Mouse (Mus musculus): ENCODE measurements at regions not wholly inside any gene's neighbourhood (a gene's known extent, or its start where the extent isn't known, plus 50 kb on each side); places are given as distances from the start of the nearest gene placed in this dataset.

DNA sequence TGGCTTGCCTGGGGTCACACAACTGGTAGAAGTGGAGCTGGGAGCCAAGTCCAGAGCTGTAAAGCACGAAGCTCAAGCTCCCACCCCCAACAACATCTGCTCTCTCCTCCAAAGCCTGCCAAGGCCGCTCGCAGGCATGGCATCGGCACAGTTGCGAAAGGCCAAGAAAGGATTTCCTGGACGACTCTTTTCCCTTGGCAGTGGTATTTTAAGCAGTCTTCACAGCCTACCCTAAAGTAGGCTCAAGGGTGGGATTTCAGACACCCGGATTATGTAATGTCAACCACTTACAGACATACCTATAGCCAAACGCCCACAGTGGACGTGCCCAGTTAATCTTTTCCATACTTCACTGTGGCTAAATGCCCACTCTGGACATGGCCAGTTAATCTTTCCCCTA, 162.6 kb downstream of the Inhbb start:
- DNase-seq (ENCODE audit: low read depth, low spot score), result peak; percentile 33

DNA sequence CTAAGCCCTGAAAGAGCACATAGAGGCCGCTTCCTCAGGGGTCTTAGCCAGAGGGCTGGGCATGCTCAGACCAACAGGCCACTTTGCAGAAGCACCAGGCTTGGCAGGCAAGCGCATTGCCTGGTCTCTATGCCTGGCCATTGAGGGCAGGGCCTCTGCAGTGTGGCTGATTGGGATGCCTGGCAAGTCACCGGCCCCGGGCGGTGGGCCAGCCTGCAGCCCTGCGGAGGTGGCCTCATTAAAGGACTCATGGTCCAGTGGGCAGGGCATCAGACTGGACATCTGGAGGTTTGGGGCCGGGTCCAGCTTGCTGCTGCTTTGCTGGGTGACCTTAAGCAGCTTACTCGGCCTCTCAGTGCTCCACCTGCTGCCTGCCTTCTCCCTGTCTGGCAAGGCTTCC, 165.3 kb downstream of the Inhbb start:
- peak; percentile 52 for DNase-seq (ENCODE audit: low read depth, low spot score)

DNA sequence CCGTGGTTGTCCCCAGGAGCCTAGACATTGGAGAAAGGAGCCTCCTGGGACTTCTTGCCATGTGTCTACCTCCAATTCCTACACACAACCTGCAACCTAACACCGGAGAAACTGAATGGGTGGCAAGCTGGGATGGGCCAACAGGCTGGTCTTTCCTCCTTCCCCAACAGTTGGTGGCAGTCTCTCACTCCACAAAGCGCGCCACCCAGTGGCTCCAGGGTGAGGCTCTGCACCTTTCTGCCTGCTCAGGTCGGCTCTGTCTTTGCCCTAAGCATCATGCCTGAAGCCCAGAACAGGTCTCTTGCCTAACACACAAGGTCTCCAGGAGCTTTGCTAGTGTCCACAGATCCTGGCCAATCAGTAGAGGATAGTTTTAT, 166.0 kb downstream of the Inhbb start:
- DNase-seq (ENCODE audit: low read depth, low spot score), result no peak

DNA sequence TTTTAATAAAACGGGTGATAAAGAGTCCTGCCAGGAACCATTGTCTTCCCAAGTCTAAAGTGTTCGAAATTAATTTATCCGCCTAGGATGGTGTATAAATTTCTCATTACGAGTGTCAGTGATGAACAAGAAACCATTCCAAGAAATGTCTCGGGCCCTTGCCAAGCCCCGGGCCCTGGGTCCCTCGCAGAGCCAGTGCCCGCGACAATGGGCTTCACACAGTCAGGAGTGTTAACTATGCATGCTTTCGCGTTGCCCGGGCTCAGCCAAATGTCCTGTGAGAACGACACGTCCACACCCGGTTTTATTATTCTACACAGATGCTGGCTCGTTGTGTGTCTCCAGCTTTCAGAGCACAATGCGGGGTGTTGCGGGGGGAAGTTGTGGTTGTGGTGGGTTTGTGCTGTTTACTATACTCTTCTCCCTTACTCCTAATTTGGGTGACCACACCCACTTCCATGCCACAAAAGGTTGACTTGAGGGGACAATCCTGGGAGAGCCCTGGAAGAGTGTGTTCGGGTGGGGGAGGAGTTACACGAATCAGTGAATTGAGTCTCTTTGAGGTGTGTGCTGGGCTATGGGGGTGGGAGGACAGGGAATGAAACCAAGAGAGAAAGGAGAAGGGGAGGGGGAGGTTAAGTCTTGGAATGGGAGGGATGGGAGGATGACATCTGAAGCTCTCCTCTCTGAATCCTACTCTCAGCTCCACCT, 166.5 kb downstream of the Inhbb start:
- DNase-seq (ENCODE audit: low read depth, low spot score), result no peak

DNA sequence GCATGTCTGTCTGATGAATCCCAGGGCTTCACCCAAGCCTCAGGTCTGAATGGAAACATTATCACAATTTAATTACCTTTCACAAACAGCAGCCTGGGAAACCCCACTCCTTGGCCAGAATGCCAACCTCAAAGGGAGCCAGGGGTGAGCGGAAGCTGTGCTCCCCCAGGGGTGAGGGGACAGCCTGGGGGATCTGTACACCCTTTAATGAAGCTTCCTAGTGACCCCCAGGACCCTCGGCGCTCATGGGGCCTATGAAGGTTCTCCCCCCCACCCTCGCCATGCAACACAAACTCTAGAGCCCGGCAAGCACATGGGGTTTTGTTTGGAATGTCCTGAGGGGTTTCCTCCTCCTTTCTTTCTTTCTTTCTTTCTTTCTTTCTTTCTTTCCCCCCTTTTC, 167.1 kb downstream of the Inhbb start:
- DNase-seq (ENCODE audit: low read depth, low spot score), result no peak

DNA sequence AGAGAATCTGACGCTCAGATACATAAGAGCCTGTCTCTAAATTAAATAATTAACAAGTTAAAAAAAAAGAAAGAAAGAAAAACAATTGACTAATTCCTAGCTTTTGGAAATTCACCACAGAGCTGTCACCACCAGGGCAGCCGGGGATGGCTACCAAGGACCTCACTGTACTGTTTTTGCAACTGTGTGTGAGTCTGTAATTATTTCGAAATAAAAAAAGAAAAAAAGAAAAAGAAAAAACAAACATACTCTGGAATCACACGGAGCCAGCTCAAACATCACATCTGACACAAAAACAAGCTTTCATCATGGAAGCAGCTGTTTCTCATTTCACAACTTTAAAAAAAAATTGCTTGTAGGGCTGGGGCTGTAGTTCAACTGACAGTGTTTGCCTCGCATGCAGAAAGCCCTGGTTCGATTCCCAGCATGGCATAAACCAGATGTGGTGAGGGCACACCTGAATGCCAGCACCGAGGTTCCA, 168.6 kb downstream of the Inhbb start:
- peak; percentile 55 for DNase-seq (ENCODE audit: low read depth, low spot score)

DNA sequence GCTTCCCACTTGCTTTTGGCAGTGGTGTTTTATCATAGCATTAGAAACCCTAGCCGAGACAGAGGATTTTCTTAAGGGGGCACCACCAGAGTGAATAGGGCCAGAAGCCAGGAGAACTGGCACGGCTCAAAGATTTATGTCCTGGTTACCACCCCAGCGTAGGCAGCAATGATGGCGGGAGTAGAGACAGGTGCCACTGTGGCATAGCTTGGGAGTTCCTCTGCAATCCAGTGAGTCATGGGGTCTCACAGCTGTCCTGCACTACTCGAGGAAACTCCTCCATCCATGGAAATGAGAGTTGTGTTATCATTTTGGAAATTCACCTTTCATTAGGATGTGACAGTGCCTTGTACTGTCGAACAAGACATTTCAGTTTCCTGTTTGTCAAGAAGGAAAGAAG, 169.6 kb downstream of the Inhbb start:
- no peak for DNase-seq (ENCODE audit: low read depth, low spot score)

DNA sequence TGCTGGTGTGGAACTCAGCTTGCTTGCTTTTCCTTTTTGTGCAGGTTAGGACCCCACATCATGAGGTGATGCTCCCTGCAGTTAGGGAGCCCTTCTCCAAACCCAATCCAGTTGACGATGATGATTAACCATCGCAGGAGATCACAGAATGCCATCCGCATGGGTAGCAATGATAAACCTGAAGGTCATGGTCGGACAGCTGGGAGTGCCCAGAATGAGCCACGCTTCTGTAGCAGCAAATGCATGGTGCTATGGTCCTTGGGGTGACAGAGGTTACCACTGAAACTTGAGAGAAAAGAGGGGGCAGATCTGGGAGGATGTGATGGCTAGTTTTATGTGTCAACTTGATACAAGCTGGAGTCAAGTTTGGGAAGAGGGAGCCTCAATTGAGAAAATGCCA, 170.3 kb downstream of the Inhbb start:
- DNase-seq (ENCODE audit: low read depth, low spot score), result no peak

DNA sequence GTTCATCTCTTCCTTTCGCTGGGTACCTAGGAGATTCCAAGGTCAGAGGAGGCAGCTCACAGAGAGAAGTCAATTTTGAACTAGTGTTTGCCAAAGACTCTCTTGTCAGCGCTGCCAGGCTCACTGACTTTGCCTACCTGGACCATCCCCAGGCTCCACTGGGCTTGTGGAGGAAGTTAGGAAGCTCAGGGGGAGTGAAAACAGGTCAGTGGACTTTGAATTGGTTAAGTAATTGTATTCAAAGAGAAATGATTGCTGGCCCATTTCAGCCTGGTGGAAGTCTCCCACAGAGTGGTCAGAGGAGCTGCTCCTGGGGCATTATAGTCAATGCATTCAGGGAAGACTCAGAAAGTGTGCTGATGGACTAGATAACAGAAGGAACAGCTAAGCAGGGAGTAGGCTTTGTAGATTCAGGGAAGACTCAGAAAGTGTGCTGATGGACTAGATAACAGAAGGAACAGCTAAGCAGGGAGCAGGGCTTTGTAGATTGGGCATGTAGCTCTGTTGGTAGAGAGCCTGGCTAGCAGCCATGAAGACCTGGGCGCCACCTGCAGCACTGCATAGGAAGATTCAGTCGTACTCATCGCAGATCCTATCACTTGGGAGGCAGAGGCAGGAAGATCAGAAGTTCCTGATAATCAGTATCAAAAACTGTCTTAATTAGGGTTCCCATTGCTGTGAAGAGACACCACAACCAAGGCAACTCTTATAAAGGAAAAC, 173.1 kb downstream of the Inhbb start:
- DNase-seq (ENCODE audit: low read depth, low spot score), result no peak

DNA sequence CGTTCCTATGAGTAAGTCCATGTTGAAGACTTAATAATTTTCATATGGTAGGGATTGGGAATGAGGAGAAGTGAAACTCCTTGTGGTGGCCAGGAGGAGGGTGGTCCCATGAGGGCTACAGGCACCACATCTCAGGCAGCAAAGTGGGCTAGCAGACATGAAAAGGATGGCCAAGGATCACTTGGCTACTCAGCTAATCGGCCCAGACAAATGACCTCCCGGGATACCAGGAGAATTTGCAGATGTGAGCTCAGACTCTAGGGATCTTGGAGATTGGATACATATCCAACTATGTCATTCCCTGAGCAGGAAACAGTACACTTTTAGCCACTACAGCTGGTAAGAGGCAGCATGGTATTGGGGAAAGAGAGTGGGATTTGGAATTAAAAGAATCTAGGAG, 174.9 kb downstream of the Inhbb start:
- peak; percentile 13 for DNase-seq (ENCODE audit: low read depth, low spot score)

DNA sequence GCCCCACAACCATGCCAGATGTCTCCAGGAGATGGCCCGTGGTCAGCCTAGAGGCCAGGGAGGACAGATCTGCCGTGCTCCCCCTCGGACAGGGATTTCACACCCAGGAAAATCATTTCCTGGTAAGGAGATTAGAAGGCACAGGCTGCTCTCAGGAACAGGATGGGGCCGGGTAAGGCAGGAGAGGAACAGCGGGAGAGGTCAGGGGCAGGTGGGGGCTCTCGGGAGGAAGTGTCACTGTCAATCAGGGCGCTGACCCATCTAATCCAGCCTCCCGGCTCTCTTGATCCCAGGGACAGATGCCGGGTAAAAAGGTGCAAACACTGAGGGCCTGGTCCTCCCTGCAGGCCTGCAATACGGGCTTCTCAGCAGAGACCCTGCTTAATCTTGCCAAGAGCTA, 183.6 kb downstream of the Inhbb start:
- DNase-seq (ENCODE audit: low read depth, low spot score), result no peak

DNA sequence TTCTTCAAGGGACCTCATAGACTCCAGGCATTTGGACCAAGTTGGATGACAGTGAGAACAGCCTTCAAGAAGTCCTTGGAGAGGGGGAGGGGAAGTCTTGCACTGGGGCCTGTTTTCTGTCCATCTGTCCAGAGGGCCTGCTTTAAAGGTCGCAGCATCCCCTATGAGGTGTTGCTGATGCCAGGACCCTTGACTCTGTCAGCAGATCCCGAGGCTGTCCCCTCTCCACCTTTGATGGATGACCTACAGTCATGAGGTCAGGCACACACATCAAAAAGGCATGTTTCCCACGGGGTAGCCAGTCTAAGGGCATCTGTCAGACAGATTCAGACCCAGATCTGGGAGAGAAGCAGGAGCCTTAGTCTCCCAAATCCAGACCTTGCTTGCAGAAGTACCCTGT, 183.4 kb upstream of the Gli2 start:
- no peak for DNase-seq (ENCODE audit: low read depth, low spot score)

DNA sequence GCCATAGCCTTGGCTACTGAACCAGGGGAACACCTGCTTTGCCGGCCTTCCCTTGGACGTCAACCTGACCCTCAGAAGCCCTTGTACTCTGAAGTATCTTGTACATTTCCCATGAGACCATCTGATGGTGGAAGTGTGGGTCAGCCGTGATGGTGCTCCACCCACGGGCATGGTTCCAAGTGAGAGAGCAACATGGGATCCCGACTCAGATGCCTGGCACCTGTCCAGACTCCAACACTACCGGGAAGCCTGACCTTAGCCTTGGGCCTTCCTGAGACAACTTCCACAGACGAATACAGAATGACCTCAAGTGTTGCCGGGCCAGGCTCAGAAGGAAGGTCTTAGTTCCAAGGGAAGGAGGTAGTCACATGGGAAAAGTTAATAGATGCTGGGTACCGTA, 181.0 kb upstream of the Gli2 start:
- peak; percentile 14 for DNase-seq (ENCODE audit: low read depth, low spot score)

DNA sequence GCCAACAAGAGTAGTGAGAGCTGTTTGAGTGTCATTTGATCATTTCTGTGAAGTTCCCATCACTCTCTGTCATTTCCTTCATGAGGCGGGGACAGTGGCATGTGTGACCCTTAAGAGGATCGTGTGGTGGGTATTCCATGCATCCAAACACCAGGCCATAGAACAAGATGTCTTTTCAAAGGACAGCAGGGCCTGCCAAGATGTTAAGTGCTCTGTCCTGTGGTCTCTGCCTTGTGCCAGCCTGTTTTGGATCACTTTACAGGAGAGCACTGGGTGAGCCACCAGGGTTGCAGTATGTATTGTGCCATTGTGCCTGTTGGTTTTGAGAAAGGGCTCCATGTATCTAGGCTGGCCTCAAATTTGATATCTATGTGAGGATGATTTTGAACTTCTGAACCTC, 173.6 kb upstream of the Gli2 start:
- no peak for DNase-seq (ENCODE audit: low read depth, low spot score)

DNA sequence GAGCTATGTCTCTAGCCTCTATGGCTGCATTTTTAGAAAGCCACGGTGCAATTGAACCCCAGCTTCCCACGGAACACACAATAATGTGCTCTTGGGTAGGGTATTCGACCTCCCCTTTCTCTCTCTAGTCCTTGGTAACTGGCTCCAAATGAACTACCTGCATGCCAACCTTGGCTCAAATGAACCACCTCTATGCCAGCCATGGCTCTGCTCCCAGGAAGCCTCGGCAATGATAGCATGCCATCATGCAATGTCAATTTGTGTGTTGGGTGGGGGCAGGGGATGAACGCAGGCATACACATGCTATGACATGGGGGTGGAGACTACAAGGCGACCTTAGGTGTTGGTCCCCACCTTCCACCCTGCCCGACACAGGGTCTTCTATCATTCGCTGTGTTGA, 170.5 kb upstream of the Gli2 start:
- no peak for DNase-seq (ENCODE audit: low read depth, low spot score)

DNA sequence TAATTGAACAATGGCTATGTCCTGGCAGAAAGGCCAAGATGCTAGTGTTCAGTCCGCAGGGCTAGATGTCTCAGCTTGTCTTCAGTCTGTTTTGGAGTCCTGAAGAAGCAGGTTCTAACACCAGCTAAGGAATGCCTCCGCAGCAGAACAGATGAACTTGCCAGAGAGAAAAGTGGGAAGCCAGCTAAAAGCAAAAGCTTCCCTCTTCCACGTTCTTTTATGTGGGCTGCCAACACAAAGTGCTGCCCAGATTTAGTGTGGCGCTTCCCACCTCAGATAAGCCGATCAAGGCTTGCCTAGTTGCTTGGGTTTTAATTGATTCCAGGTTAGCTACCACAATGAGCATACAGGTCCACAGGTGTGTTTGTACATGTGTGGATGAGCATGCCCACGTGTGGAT, 168.5 kb upstream of the Gli2 start:
- DNase-seq (ENCODE audit: low read depth, low spot score), result no peak

DNA sequence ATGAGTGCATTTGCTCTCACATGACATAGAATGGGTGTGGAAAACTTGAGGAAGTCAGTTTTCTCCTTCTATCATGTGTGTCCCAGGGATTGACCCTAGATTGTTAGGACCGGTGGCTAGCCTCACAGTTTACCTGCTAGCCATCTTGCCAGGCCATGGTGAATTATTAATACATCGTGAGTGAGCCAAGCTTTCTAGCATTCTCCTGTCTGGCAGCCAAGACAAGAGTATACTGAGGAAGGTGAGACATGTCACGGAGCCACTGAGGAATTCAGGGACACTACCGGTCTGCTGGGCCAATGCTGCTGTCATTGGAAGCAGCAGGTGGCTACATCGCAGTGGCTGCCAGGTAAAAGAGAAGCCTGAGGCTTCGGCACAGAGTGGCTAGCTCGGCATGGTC, 167.6 kb upstream of the Gli2 start:
- DNase-seq (ENCODE audit: low read depth, low spot score), result no peak

DNA sequence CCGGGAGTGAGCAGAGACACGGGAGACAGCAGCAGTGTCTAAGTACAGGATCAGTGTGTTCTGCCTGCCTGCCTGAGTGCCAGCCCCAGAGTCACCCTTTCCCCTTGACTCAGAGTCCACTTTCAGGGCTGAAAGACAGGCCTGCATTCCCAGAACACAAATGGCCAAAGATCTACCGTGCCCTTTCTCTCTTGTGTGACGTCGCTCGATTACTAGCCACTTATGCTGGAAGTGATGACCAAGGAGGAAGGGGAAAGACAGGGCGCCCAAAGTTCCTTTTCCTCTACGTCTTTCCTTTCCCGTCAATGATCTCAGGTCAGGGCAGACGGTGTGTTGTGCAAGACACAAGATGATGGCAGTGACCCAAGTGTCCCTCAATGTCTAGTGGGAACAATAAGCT, 166.4 kb upstream of the Gli2 start:
- DNase-seq (ENCODE audit: low read depth, low spot score), result no peak

DNA sequence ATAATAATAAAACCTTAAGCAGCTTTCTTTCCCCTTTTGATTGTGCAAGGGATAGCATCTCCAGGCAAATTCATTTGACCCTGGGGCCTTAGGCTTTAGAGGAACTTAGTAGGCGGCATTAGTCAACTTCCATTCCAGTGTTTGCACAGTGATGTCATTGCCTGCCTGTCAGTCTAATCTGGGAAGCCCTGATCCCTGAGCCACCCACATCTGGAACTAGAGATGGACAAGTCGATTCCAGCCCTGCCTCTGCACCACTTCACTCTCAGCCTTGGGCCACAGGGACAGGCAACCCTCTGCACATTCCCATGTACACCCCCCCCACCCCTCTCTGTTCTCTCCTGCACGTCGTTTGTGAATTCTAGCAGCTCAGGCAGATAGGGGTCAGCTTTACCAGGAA, 164.0 kb upstream of the Gli2 start:
- no peak for DNase-seq (ENCODE audit: low read depth, low spot score)

DNA sequence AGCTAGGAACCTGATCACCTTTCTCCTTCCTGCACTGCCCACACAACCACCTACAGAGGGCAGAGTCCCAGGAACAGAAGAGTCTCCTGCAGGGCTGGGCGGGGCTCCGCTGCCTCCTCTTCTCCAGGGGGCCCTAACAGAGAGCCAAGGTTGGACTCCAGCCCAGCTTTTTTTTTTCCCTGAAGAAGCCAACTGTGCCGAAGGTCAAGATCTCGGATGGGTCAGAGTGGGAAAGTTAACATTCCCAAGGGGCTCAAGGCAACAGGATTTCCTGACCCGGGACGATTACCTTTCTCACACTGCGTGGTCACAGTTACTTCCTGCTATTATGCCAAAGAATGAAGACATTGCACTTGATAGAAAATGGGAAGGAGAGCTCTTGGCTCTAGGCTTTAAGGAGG, 156.2 kb upstream of the Gli2 start:
- peak; percentile 18 for DNase-seq (ENCODE audit: low read depth, low spot score)

DNA sequence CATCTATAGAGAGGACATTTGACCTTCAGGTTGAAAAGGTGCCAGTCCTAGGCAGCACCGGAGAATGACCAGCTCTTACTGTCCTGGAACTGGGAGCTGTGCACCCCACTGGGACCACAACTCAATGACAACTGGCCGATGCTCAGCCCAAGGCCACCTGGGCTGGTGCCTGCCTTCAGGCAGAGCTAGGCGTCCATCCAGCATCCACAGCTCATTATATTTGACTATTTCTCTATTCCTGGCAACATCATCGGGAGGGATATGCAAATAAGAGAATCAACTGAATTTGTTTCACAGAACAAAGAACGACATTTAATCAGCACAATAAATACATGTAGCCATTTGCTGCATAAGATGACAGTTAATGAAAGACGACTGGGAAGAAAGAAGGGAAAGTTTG, 149.0 kb upstream of the Gli2 start:
- no peak for DNase-seq (ENCODE audit: low read depth, low spot score)

DNA sequence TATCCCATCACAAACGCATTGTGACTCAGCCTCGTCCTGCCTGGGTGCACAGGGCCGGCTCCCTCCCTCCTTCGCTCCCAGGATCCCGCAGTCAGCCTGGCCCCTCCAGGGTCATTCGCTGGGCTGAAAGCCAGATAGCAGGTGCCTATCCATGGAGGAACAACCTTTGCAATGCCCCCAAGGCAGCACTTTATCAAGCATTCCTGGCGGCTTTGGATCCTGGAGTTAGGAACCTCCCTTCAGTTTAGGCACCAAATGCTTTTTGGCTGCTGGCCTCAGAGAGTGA, 143.9 kb upstream of the Gli2 start:
- DNase-seq (ENCODE audit: low read depth, low spot score), result no peak

DNA sequence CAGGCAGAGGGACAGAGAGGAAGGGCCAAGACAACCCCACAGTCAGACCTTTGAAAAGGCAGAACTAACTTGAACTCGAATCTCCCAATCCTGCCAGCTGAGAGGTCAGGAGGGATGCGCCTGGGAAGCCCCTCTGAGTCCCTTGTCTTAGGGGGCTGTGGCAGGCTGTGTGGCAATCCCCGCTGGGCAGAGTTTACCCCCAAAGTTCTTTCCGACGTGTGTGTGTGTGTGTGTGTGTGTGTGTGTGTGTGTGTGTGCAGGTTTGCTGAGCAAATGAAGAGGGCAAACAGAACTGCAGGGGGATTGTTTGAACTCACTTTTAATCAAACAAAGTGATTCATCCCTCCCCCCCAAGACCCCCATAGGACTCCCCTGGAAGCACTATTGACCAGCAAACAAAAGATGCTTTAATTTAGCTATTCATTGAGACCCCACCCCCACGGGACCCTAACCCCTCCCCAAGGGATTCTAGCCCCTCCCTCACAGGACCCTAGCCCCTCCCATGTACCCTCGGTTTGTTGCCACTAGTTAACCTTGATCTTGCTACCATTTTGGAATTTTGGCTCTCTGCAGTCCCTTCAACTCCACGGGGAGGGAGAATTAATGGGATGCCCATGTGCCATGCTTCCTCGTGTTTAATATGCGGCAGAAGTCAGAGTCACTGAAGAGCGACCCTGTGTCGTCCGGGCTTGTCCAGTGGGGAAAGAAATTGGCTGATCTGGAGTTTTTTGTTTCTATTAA, 143.4 kb upstream of the Gli2 start:
- DNase-seq (ENCODE audit: low read depth, low spot score), result no peak

All from skeletal muscle tissue, adult 2 months (tissue).